Mouse (Mus musculus): Measurements from ENCODE around the gene Myl4. TPM values are rescaled to one million over a fixed set of nuclear protein-coding genes. Genes with fewer than 3 reads are reported as not detected.

Myl4 gene
- polyA plus RNA-seq, 1 experiment from 2014 or later, result 7.1 TPM

DNA sequence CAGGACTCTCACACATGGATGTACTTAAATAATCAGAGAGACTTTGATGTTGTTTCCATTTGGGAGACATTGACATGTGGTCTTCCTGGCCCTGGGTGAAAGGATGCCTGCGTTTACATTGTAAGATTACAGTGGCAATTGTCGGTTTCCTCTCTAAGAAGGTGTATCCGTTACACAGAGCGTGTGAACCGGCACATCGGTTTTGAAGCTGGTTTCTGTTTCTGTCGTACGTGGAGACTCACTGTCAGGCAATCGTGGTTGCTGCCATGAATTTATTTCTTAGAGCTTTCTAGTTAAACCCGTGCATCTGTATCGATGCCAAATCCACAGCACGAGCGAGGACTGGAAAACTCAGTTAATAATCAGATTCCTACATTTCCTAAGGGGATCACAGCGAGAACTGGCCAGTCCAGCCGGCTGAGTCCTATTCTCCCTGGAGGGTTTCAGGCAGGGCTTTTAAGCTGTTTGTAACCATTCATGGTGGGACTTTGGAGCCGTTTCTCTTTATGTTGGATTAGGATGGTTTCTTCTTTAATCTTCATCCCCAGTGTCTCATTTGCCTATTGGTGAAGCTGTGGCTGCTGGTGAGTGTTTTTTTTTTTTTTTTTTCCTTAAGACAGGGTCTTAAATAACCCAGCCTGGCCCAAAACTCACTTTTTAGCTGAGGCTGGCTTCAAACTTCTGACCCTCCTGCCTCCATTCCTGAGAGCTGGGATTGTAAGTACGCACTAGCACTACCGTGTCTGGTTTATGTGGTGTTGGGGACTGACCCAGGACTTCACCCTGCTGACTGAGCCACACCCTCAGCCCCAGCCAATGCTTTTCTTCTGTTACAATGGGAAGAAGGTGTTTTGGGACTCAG, 31.2 kb downstream of the Myl4 start:
- 52% methylated on average over 18 of the region's 18 CpGs for WGBS
- H3K27ac ChIP-seq (ENCODE audit: low read depth, low read length), result no peak overlapping the region

DNA sequence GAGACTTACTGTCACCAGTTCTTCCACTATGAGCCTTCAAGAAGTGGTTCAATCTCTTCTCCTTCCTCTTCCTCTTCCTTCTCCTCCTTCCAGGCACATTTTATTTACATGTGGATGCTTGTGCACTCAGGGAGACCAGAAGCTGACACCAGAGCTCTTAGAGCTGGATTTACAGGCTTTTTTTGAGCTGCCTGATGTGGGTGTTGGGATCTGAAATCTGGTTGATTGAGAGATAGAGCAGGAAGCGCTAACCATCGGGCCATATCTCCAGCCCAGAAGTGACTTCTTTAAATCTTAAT, 31.8 kb downstream of the Myl4 start:
- H3K4me2 ChIP-seq (replicated peaks; ENCODE audit: low read depth), result no peak overlapping the region
- TF ChIP-seq CTCF (IDR thresholded peaks at IDR 0.05; ENCODE audit: low read depth), result no peak
- H3K9ac ChIP-seq (ENCODE audit: low read depth, low read length), result no peak overlapping the region
- no peaks in the 10 kb centered on the region for H3K36me3 ChIP-seq (ENCODE audit: control insufficient read depth, insufficient read depth)
- H3K27ac ChIP-seq (ENCODE audit: low read depth, low read length), result no peak overlapping the region
- no peak for ATAC-seq
- WGBS, result 69% methylated on average over 2 of the region's 2 CpGs
- 0 out of 2 replicates have a peak, but pooled peaks cover 4% of the 10 kb centered on the region for H3K27me3 ChIP-seq (replicated peaks; ENCODE audit: control insufficient read depth, insufficient read depth, low read length)
- no peaks in the 10 kb centered on the region for H3K9me3 ChIP-seq (ENCODE audit: control insufficient read depth)
- no peak overlapping the region for H3K4me3 ChIP-seq (ENCODE audit: low read depth, low read length)
- H3K4me1 ChIP-seq (replicated peaks; ENCODE audit: control insufficient read depth, insufficient read depth, low read length), result no peaks in the 10 kb centered on the region

More for the DNA sequence above, 31.2 kb downstream of the Myl4 start:
- H3K9ac ChIP-seq (ENCODE audit: low read depth, low read length), result no peak overlapping the region
- TF ChIP-seq CTCF (IDR thresholded peaks at IDR 0.05; ENCODE audit: low read depth), result no peak
- H3K9me3 ChIP-seq (ENCODE audit: control insufficient read depth), result no peaks in the 10 kb centered on the region
- H3K4me3 ChIP-seq (ENCODE audit: low read depth, low read length), result no peak overlapping the region
- H3K4me2 ChIP-seq (replicated peaks; ENCODE audit: low read depth), result peak overlapping the region; percentile 41
- H3K36me3 ChIP-seq (ENCODE audit: control insufficient read depth, insufficient read depth), result no peaks in the 10 kb centered on the region
- no peaks in the 10 kb centered on the region for H3K4me1 ChIP-seq (replicated peaks; ENCODE audit: control insufficient read depth, insufficient read depth, low read length)
- 0 out of 2 replicates have a peak, but pooled peaks cover 4% of the 10 kb centered on the region for H3K27me3 ChIP-seq (replicated peaks; ENCODE audit: control insufficient read depth, insufficient read depth, low read length)
- no peak for ATAC-seq

DNA sequence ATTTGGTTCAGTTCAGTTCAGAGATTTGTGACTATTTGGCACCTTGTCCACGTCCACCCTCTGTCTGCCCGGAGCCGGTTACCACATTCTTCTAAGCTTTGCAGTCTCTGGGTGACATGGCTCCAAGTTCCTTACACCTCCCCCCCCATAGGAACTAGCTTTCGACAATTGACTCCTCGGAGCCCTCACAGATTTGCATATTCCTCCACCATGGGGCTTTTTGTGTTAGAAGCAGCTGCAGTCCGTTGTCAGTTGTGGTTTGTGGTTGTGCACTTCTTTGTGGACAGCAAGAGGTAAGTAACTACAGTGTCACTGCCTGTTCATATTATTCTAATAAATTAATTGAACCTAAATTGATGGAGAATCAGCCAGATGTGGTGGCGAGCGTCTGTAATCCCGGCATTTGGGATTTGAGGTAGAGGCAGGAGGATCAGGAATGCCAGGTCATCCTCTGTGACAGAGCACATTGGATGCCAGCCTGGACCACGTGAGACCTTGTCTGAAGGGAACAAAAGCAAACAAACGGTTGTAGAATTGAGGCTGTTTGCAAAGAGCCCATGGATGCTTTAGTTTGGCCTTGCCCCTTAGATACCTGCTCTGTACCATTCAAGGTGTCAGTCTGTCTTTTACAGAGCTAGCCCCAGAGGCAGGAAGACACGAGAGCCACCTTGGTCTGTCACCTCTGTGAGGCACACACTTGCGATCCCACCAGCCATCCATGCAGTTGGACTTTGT, 32.3 kb downstream of the Myl4 start:
- H3K9me3 ChIP-seq (ENCODE audit: control insufficient read depth), result no peaks in the 10 kb centered on the region
- H3K9ac ChIP-seq (ENCODE audit: low read depth, low read length), result no peak overlapping the region
- no peak overlapping the region for H3K4me2 ChIP-seq (replicated peaks; ENCODE audit: low read depth)
- H3K4me3 ChIP-seq (ENCODE audit: low read depth, low read length), result no peak overlapping the region
- TF ChIP-seq CTCF (IDR thresholded peaks at IDR 0.05; ENCODE audit: low read depth), result no peak
- no peak overlapping the region for H3K27ac ChIP-seq (ENCODE audit: low read depth, low read length)
- no peak for ATAC-seq
- no peaks in the 10 kb centered on the region for H3K4me1 ChIP-seq (replicated peaks; ENCODE audit: control insufficient read depth, insufficient read depth, low read length)
- H3K36me3 ChIP-seq (ENCODE audit: control insufficient read depth, insufficient read depth), result no peaks in the 10 kb centered on the region
- 61% methylated on average over 13 of the region's 13 CpGs for WGBS
- 0 out of 2 replicates have a peak, but pooled peaks cover 4% of the 10 kb centered on the region for H3K27me3 ChIP-seq (replicated peaks; ENCODE audit: control insufficient read depth, insufficient read depth, low read length)

DNA sequence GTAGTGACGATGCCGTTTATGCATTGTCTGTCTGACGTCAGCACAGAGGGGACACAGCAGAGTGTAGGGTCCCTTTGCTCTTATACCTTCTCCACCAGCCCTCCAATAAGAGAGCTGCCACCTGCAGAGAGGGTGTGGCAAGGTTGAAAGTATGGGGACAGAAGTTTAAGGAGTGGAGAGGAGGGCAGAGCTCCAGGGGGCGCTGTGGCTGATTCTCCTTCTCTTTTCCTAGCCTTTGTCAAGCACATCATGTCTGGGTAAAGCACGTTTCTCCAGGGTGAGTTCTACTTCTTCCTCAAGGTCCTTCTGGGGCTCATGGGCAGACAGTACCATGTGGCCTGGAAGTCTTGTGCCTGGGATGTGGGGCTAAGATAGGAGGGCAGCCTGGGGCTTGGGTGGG, 35.0 kb downstream of the Myl4 start:
- 85% methylated on average over 5 of the region's 5 CpGs for WGBS
- no peak overlapping the region for H3K9ac ChIP-seq (ENCODE audit: low read depth, low read length)
- TF ChIP-seq CTCF (IDR thresholded peaks at IDR 0.05; ENCODE audit: low read depth), result no peak
- H3K27ac ChIP-seq (ENCODE audit: low read depth, low read length), result no peak overlapping the region
- H3K4me2 ChIP-seq (replicated peaks; ENCODE audit: low read depth), result no peak overlapping the region
- 0 out of 2 replicates have a peak, but pooled peaks cover 4% of the 10 kb centered on the region for H3K27me3 ChIP-seq (replicated peaks; ENCODE audit: control insufficient read depth, insufficient read depth, low read length)
- no peaks in the 10 kb centered on the region for H3K9me3 ChIP-seq (ENCODE audit: control insufficient read depth)
- H3K4me3 ChIP-seq (ENCODE audit: low read depth, low read length), result no peak overlapping the region
- no peaks in the 10 kb centered on the region for H3K4me1 ChIP-seq (replicated peaks; ENCODE audit: control insufficient read depth, insufficient read depth, low read length)
- no peak for ATAC-seq
- H3K36me3 ChIP-seq (ENCODE audit: control insufficient read depth, insufficient read depth), result no peaks in the 10 kb centered on the region

DNA sequence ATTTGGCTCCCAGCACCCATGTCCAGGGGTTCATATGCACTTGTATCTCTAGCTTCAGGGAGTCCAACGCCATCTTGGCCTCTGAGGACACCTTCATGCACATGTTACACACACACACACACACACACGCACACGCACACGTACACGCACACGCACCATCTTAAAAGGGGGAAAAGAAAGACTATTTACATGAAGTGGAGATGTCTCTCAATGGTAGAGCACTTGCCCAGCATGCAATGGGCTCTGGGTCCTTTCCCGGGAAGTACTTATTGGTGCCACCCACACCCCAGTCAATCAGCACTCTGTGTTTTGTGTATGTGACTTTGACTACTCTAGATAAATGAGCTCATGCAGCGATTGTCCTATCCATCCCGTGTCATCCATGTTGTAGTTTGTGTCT, 37.4 kb downstream of the Myl4 start:
- 97% methylated on average over 9 of the region's 9 CpGs for WGBS
- no peaks in the 10 kb centered on the region for H3K27me3 ChIP-seq (replicated peaks; ENCODE audit: control insufficient read depth, insufficient read depth, low read length)
- no peak for TF ChIP-seq CTCF (IDR thresholded peaks at IDR 0.05; ENCODE audit: low read depth)

DNA sequence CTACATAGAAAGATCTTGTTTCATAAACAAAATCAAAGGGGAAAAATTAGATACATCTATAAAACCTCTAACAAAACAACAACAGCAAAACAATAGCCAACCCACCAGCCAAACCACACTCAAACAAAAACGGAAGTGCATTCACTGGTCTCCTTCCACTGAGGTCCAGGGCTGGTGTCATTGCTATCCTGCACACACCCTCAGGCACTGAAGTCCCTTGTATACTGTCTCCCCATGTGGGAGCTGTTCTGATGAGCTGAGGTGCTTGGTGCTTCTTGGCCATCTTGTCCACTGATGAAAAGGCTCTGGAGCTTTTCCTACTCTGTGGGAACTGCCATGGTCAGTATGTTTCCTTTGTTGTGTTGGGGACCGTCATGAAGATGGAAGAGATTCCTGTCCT, 38.0 kb downstream of the Myl4 start:
- H3K9ac ChIP-seq (ENCODE audit: low read depth, low read length), result no peak overlapping the region
- WGBS, result 87% methylated on average over 2 of the region's 2 CpGs
- no peak overlapping the region for H3K4me3 ChIP-seq (ENCODE audit: low read depth, low read length)
- ATAC-seq, result no peak
- TF ChIP-seq CTCF (IDR thresholded peaks at IDR 0.05; ENCODE audit: low read depth), result no peak
- no peaks in the 10 kb centered on the region for H3K36me3 ChIP-seq (ENCODE audit: control insufficient read depth, insufficient read depth)
- H3K4me2 ChIP-seq (replicated peaks; ENCODE audit: low read depth), result no peak overlapping the region
- H3K27ac ChIP-seq (ENCODE audit: low read depth, low read length), result no peak overlapping the region
- no peaks in the 10 kb centered on the region for H3K27me3 ChIP-seq (replicated peaks; ENCODE audit: control insufficient read depth, insufficient read depth, low read length)
- no peaks in the 10 kb centered on the region for H3K9me3 ChIP-seq (ENCODE audit: control insufficient read depth)
- no peaks in the 10 kb centered on the region for H3K4me1 ChIP-seq (replicated peaks; ENCODE audit: control insufficient read depth, insufficient read depth, low read length)

More for the DNA sequence above, 37.4 kb downstream of the Myl4 start:
- ATAC-seq, result no peak
- Histone ChIP-seq H3K4me3 (ENCODE audit: low read depth, low read length) (no peak overlapping the region), H3K9ac (ENCODE audit: low read depth, low read length) (no peak overlapping the region), H3K4me2 (replicated peaks; ENCODE audit: low read depth) (no peak overlapping the region), H3K27ac (ENCODE audit: low read depth, low read length) (no peak overlapping the region), H3K9me3 (ENCODE audit: control insufficient read depth) (no peaks in the 10 kb centered on the region), H3K36me3 (ENCODE audit: control insufficient read depth, insufficient read depth) (no peaks in the 10 kb centered on the region), H3K4me1 (replicated peaks; ENCODE audit: control insufficient read depth, insufficient read depth, low read length) (no peaks in the 10 kb centered on the region)
